Mouse (Mus musculus) embryo, embryonic 10.5 days (tissue): ENCODE results near the gene Ptprj.
A peak's percentile ranks its signal among the peaks of the same experiment; 100 is the strongest.
"Not testable (repeated sequence)": the region's sequence is repeated elsewhere in the genome, so short reads cannot be mapped to it uniquely, and the experiment has no call there.

ENCODE experiments used
- DNase-seq: peaks from one replicate; pipeline ENCODE4 v3.0.0-alpha.2; 2015; ENCODE audit warnings: low spot score

Ptprj gene

GRCm38 (mm10) chr2:90480747-90481308, 99.6 kb downstream of the Ptprj start:
- DNase-seq: no peak

DNA sequence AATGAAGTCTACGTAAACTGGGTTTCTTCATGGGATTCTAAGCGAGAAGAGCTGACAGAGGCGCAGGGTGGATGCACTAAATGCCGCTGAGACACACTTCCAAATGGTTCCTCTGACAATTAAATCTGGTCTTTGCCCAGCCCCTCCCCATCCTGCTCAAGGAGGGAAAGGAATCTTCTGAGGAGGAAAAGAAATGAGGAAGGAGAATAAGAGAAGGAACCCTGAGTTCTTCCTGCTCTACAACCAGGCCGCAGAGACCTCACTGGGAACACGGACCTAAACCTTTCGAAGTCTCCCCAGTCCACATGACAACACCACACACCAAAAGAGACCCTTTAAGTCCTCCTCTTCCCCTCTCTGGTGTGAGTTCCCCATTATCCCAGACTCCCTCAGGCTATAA, 101.9 kb downstream of the Ptprj start:
- DNase-seq: no peak

DNA sequence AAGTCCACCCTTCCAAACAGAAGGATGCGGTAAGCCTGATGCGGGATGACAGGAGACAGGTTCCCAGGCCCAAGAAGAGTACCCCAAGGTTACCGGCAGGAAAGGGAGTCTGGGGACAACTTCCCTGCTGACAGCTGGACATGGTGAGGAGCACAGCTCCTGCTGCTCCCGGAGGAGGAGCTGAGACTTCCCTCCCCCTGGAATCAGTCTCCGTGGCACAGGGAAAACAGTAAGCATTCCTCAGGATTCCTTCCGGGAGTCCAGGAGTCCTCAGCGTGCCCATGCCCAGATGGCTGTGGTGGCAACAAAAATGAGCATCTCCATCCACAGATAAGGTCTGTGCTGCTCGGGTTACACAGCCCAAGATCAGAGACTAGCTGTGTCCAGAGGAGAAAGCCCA, 102.8 kb downstream of the Ptprj start:
- DNase-seq: no peak

GRCm38 (mm10) chr2:90476792-90477191, 103.7 kb downstream of the Ptprj start:
- no peak for DNase-seq

DNA sequence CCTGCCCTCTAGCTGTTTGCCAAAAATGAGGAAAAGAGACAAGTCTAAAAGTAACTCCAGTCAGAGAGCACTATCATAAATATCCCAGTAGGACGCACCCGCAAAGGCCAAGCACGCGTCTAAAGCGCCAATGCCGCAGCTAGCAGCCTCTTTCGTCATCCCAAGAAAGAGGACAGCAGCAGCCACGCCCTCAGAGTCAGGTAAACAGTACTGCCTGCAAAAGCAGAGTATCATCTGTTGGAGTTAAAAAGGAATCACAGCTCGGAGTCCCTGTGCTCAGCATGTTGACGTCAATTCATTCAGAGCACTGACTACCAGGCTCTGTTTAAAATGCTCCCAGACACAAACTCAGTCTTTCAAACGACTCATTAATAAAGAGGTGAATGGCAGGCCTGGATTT, 104.1 kb downstream of the Ptprj start:
- DNase-seq: no peak

GRCm38 (mm10) chr2:90474593-90475405, 105.6 kb downstream of the Ptprj start:
- DNase-seq: peak; percentile 96

GRCm38 (mm10) chr2:90472701-90473100, 107.7 kb downstream of the Ptprj start:
- DNase-seq: no peak

DNA sequence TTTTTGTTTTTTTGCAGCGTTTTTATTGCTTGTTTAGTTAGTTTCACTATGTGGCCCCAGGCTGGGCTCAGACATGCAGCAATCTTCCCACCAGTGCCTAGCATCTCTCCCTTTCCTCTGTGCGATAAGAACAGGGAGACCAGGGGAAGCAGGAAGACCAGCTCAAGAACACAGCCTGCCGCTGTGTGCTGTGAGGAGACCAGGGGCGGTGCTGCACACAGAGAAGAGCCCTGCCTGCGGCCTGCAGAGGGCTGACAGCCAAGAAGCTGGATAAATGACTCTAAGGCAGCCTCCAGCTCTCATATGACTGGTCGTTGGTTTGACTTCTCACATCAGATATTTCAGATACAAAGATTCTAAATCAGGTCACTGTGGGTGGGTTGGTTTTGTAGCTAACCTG, 110.3 kb downstream of the Ptprj start:
- no peak for DNase-seq

- no peak for DNase-seq
These were observed 114.0 kb downstream of the Ptprj start for GRCm38 (mm10) chr2:90466480-90466879.

DNA sequence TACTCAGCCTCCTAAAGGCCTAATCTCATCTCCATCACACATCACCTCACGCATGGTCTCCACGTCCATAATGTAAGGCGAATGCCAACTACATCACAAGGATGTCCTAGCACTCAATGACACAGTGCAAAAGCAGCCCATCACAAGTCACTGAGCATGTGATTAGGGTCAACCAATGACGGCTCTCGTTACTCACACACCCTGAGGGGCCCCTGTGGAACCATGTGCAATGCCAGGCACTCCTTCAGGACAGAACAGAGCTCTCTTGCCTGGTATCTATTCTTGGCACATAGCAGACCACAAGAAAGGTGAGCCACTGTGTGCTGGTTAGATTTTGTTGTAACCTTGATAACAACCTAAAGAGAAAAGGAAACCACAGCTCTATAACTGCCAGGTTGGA, 116.7 kb downstream of the Ptprj start:
- no peak for DNase-seq

DNA sequence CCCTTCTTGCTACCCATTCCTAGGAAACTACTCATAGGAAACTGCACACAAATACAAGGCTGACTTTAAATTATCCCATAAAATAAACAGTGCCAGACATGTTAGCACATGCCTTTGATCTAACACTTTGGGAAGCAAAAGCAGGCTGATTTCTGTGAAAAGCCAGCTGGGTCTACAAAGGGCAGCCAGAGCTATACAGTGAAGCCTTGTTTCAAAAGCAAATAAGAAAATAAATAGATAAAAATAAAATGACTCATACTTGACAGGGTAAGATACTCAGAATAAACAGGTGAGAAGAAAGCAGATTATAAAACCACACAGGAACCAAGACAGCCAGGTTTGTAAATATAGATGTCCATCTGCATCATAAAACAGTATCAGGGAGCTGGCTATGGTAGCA, 118.2 kb downstream of the Ptprj start:
- no peak for DNase-seq

DNA sequence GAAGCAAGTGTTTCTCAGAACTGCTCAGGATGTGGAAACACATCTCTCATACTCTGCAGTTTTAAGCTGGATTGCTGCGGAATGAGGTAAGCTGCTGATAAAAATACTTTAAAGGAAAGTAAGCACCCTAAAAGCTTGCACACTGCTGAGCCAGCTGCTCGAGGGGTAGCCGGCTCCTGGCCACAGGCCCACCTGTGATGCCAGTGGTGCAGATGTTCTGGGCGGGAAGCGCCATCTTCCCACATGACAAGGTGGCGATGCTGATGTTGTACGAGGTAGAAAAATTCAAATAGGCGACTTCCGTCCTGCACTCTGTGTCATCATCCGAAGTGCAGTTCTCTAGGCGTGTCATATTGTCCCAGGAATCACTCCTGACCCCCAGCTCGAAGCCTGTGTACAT, 122.5 kb downstream of the Ptprj start:
- DNase-seq: no peak

- no peak for DNase-seq
These were observed 128.1 kb downstream of the Ptprj start for GRCm38 (mm10) chr2:90452380-90452779.

- no peak for DNase-seq
These were observed 131.3 kb downstream of the Ptprj start for GRCm38 (mm10) chr2:90448967-90449740.

DNA sequence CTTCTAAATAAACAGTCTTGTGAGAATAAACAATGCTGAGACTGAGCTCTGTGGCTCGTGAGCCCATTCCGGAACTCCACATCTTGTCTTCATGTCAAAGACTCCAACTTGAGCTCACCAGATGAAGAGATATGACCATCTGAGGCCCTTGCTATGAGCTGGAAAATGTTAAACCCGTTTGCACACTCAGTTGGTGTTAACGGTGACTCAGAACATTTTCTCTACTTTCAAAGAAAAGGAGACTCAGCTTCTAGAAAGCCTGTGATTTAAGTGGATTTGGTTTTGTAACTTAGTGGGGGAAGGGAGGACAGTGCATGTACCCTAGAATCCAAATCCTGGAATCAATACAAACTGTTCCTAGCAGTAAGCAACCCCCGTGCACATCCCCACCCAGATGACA, 136.6 kb downstream of the Ptprj start:
- no peak for DNase-seq

DNA sequence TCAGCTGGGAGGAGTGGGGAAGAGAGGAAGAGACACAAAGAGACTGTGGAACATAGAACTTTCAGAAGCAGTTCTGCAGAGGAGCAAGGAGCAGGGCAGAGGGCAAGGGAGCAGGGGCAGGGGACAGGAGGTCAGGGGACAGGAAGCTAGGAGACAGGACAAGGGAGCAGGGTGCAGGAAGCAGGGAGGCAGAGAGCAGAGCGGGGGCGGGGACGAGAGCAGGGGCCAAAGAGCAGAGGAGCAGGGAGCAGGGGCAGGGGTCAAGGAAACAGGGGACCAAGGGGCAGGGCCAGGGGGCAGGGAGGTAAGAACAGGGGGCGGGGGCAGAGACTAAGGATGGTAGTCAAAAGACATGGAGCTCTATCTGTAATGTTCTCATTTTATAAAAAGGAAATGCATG, 138.6 kb downstream of the Ptprj start:
- peak; percentile 4 for DNase-seq

- not testable (repeated sequence) for DNase-seq
These were observed 140.3 kb downstream of the Ptprj start for GRCm38 (mm10) chr2:90440169-90440568.

- DNase-seq: not testable (repeated sequence)
These were observed 143.0 kb downstream of the Ptprj start for GRCm38 (mm10) chr2:90437453-90437852.

DNA sequence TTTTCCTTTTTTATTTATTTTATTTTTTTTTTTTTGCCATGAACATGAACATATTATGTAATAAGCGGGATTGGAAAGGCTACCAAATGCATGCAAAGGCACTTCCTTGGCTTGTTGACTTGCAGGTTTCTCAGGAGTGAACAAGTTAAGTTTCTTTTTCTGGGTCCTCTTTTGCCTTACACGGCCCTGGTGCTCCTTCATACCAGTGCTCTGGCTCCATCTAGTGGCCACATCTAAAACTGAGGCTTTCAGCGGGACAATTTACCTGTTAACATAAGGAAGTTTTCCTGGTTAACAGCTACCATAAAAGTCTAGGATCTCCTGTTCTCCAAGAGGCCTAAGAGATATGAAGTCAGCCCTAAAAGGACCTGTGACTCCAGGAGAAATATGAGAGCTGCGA, 150.7 kb downstream of the Ptprj start:
- DNase-seq: not testable (repeated sequence)

GRCm38 (mm10) chr2:90428988-90429717, 151.3 kb downstream of the Ptprj start:
- not testable (repeated sequence) for DNase-seq

DNA sequence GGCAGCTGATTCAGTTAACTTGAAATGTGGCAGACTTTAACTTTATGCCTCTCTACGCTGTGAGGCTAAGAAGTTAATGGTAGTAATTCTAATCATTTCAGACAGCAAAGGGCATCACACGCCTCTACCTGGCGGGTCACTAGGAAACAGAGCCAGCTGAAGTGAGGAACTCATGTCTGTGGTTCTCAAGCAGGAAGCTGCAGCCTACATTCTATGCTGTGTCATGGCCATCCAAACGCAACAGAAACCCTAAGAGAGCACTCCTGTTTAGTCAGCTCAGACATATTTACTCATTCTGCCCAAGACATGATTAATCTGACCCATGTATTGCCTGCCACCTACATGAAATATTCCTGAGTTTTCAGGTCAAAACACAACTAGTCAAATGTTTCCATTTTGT, 155.5 kb downstream of the Ptprj start:
- DNase-seq: not testable (repeated sequence)

- DNase-seq: not testable (repeated sequence)
These were observed 158.2 kb downstream of the Ptprj start for GRCm38 (mm10) chr2:90422282-90422681.
